Mouse (Mus musculus): Measurements from ENCODE around the gene Ccdc88b. TPM values are rescaled to one million over a fixed set of nuclear protein-coding genes. Genes with fewer than 3 reads are reported as not detected.

Ccdc88b gene
- total RNA-seq, 2 experiments from 2014 or later: 0.55 to 0.73 TPM

GRCm38 (mm10) chr19:6831331-6831730 is 26.7 kb downstream of the Ccdc88b start:
- intact Hi-C loops (cut with DNase I): no loop called here
- no peak for DNase-seq (ENCODE audit: low spot score)

DNA sequence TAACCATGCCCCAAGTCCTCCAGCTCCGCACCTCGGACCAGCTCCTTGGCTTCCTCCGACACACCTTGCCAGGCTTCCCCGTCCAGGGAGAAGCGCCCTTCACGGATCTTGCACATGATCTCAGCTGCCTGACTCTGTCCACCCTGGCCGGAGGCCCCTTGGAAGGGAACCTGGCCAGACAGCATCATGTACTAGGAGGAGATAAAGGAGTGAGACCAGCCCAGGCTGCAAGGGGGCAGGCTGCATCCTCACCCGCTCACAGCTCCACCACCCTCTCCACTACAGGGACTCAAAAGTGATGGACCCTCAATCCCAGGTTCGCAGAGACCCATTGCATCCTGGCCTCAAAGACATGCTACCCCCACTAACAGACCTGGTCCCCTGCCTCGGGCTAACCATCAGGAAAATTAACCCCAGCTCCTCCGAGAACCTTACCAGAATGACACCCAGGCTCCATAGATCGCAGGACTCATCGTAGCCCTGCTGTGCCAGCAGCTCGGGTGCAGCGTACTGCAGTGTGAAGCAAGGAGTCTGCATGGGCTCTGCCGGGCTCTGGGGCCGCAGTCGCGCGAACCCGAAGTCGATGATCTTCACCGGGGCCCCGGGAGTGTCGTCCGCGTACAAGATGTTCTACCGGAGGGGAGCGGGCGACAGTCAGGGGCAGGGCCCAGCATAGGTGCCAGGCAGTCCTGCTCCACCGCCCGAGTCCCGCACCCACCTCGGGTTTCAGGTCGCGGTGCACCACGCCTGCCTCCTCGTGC is 27.3 kb downstream of the Ccdc88b start:
- DNase-seq (ENCODE audit: low spot score): no peak
- intact Hi-C loops (cut with DNase I): no loop called here

DNA sequence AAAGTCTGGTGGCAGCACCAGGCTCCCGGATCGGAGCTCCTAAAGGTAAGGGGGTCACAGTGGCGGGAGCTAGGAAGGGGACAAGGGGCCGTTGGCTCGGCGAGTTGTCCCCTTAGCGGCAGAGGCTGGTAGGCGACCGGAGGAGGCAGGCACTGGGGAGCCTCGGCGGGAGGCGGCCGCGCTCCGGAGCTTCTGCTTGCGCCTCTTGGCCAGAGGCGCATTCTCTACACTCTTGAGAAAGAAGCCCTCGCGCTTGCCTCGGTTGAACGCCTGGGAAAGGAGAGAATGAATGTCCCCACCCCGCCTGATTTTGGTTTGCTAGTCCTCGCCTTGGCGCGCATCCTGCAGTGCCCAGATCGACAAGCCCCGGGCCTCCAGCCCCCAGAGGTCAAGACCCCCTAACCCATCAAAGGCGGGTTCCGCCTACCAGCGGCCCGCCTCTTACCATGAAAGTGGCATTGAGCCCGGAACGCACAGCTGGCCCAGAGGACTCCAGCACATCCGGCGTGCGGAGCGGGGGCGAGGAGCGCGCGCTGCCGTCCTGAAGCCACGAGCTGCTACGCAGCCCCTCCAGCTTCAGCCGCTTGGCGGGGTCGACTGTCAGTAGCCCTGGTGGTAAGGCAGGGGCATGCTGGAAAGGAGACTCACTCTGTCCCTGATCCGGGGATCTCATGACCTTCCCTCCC is 28.0 kb downstream of the Ccdc88b start:
- intact Hi-C loops (cut with DNase I): no loop called here
- DNase-seq (ENCODE audit: low spot score): no peak

- no peak for DNase-seq (ENCODE audit: low spot score)
- intact Hi-C loops (cut with DNase I): no loop called here
Observed at GRCm38 (mm10) chr19:6829069-6829468, 28.9 kb downstream of the Ccdc88b start.

DNA sequence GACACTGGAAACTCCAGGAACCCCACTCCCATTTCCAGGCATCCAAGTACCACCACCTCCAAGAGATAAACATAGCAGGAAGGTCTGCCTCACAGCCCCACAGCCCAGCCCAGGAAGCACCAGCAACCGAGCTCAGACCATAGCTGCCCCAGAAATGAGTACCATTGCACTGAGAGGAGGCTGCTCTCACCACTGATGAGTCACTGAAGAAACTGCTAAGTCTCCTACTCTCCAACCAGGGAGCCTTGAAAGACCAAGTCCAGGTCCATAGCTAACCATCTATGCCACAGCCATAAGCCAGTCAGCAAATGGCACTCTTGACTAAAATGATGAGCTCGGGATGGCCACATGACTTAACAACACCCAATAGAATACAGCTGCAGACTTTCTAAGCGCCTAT is 31.4 kb downstream of the Ccdc88b start:
- no peak for DNase-seq (ENCODE audit: low spot score)
- intact Hi-C loops (cut with DNase I): no loop called here

DNA sequence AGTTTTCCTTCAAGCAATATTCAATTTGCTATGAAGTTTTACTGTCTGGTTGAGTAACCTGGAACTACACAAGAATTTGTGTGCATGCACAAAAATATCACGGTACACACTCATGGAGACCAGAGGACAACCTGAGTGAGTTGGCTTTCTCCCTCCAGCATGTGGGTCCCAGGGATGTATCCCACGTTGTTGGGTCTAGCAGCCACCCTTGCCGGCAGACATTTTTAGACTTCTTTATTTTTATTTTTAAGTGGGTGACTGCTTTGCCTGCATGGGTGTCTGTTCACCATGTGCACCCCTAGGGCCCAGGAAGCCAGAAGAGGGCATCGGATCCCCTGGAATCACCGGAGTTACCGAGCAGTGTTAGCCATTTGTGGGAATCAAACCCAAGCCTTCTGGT is 32.6 kb downstream of the Ccdc88b start:
- intact Hi-C loops (cut with DNase I): no loop called here
- DNase-seq (ENCODE audit: low spot score): no peak

DNA sequence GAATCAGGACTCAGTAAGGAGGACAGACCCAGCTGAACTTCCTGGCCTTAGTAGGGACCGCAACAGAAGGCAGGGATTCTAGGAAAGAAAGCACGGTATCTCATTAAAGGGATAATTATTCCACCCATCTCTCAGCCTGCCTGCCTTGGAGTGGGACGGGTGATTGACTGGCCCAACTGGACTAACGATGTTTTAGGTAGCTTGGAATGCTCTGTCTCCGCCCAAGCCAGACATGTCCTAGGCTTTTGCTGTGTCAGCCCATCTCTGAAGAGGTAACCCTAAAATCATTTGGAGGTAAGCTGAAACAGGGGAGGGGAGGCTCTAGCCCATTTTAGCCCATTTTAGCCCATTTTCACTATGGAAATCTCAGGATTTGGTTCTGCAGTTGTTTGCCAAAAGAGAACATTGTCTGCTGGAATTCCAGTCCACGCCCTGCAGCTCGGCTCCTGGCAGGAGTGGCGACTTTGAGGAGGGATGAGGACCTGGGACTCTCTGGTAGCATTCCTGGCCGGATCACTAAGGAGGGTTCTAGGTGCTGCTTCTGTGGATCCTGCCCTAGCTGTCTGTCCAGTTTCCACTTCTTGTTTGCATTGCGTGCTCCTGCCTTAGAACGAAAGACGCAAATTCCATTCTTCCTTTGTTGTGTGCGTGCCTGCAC is 37.3 kb downstream of the Ccdc88b start:
- intact Hi-C loops (cut with DNase I): no loop called here
- no peak for DNase-seq (ENCODE audit: low spot score)

DNA sequence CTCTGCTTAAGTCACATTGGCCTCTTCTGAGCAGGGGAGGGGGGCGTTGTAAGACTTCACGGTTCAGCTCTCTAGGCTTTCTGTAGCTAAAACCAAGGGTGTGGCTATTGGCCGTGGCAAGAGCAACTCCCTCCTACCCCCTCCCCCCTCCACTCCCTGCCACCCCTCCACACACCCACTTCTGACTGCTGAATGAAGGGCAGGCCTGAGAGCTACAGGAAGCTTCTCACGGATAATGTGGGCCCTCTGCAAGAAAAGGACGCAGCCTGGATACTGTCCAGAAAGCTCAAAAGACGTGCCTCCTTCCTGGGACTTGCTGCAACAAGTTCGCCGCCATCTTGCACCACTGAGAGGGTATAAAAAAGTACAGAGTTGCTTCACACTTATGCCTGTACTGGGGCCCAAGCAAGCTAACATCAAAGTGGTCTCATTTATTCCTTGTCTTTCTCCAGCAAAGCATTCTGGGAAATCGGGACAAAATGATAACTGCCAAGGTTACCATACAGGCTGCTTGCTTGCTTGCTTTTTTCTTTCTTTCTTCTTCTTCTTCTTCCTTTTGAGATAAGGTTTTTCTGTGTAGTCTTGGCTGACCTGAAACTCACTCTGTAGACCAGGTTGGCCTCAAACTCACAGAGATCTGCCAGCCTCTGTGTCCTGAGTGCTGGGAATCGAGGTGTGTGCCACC is 38.7 kb downstream of the Ccdc88b start:
- DNase-seq (ENCODE audit: low spot score): no peak
- intact Hi-C loops (cut with DNase I): no loop called here

DNA sequence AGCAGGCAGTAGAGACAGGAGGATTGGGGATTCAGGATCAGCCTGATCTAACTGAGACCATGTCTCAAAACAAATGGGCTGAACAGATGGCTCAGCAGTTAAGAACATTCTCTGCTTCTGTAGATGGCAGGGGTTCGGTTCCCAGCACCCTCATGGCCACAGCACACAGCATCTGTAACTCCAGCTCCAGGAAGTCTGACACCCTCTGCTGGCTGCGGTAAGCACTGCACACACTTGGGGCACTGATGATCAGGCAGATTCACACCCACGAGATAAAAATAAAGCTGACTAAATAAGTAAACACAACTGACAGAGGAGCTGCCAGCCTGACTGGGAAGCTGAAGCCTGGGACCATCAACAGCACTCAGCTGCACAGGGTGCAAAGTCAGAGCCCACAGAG is 43.1 kb downstream of the Ccdc88b start:
- intact Hi-C loops (cut with DNase I): no loop called here
- no peak for DNase-seq (ENCODE audit: low spot score)

GRCm38 (mm10) chr19:6814366-6814765 is 43.6 kb downstream of the Ccdc88b start:
- no peak for DNase-seq (ENCODE audit: low spot score)
- intact Hi-C loops (cut with DNase I): no loop called here

Small RNA genes within 50 kb of the gene (microRNA-seq; reads per million reads assigned to microRNA genes)
- not detected for gene Mir5046

Other genes with a start within 250 kb of the Ccdc88b start
- gene Rps6ka4, start 17.6 kb downstream of the Ccdc88b start, total RNA-seq (2021): 10 to 100 TPM; 17.2 to 19.0 TPM
- gene Trmt112, start 51.5 kb upstream of the Ccdc88b start, total RNA-seq (2021): 10 to 100 TPM; 29.2 to 32.6 TPM
- gene Prdx5, start 51.9 kb upstream of the Ccdc88b start, total RNA-seq (2021): 100 to 1,000 TPM; 722 to 748 TPM
- 100 to 1,000 TPM; 146 to 156 TPM for gene Esrra, start 63.6 kb upstream of the Ccdc88b start, total RNA-seq (2021)
- gene Catsperz, start 67.2 kb upstream of the Ccdc88b start, total RNA-seq (2021): not detected
- under 1 TPM; 0.20 to 0.36 TPM for gene Kcnk4, start 76.3 kb upstream of the Ccdc88b start, total RNA-seq (2021)
- 10 to 100 TPM; 24.4 to 27.3 TPM for gene Bad, start 83.7 kb upstream of the Ccdc88b start, total RNA-seq (2021)
- gene Gpr137, start 84.3 kb upstream of the Ccdc88b start, total RNA-seq (2021): 10 to 100 TPM; 35.0 to 38.8 TPM
- 100 to 1,000 TPM in 1 of 2 experiments, 10 to 100 TPM in 1; 83.5 to 112 TPM for gene Ppp1r14b, start 116.8 kb upstream of the Ccdc88b start, total RNA-seq (2021)
- gene Plcb3, start 118.3 kb upstream of the Ccdc88b start, total RNA-seq (2021): 10 to 100 TPM; 15.6 to 17.7 TPM
- 10 to 100 TPM; 16.5 to 22.2 TPM for gene Fkbp2, start 122.3 kb upstream of the Ccdc88b start, total RNA-seq (2021)
- 100 to 1,000 TPM; 410 to 431 TPM for gene Vegfb, start 129.4 kb upstream of the Ccdc88b start, total RNA-seq (2021)
- 10 to 100 TPM; 48.2 to 56.1 TPM for gene Dnajc4, start 134.4 kb upstream of the Ccdc88b start, total RNA-seq (2021)
- 10 to 100 TPM; 26.9 to 27.9 TPM for gene Nudt22, start 137.9 kb upstream of the Ccdc88b start, total RNA-seq (2021)
- 10 to 100 TPM; 23.1 to 24.0 TPM for gene Trpt1, start 137.9 kb upstream of the Ccdc88b start, total RNA-seq (2021)
- 1 to 10 TPM; 4.4 to 4.7 TPM for gene Fermt3, start 161.3 kb upstream of the Ccdc88b start, total RNA-seq (2021)
- 100 to 1,000 TPM; 110 to 129 TPM for gene Stip1, start 181.8 kb upstream of the Ccdc88b start, total RNA-seq (2021)
- gene Macrod1, start 198.6 kb upstream of the Ccdc88b start, total RNA-seq (2021): 100 to 1,000 TPM; 240 to 243 TPM
- gene Flrt1, start 247.5 kb upstream of the Ccdc88b start, total RNA-seq (2021): 1 to 10 TPM; 1.1 to 1.4 TPM

Measured in heart, postnatal 25 days (tissue).